Mouse (Mus musculus) liver, embryonic 12.5 days (tissue): ENCODE results near the gene Cacng1. TPM values are rescaled to one million over a fixed set of nuclear protein-coding genes. Genes with fewer than 3 reads are reported as not detected.

ENCODE experiments used
- ATAC-seq: fragments of 200-750 bp; cut with Nextera tagmentation; 2 replicates; pipeline ENCODE4 v1.8.0; 2017; ENCODE audit warnings: moderate number of reproducible peaks, mild to moderate bottlenecking, moderate library complexity
- H3K27ac ChIP-seq: fragments of 300-500 bp; sonication (generic); 2 replicates; pipeline ENCODE4 v1.5.1; 2016; ENCODE audit warnings: mild to moderate bottlenecking
- H3K27me3 ChIP-seq: fragments of 300-500 bp; sonication (generic); replicated peaks from 2 replicates; pipeline ENCODE4 v1.6.1; 2016; ENCODE audit warnings: mild to moderate bottlenecking, moderate library complexity
- H3K36me3 ChIP-seq: fragments of 300-500 bp; sonication (generic); 2 replicates; pipeline ENCODE4 v1.6.1; 2016; ENCODE audit warnings: mild to moderate bottlenecking, moderate library complexity
- H3K4me1 ChIP-seq: fragments of 300-500 bp; sonication (generic); 2 replicates; pipeline ENCODE4 v1.6.1; 2016
- H3K4me2 ChIP-seq: fragments of 300-500 bp; sonication (generic); 2 replicates; pipeline ENCODE4 v1.6.1; 2016; ENCODE audit warnings: mild to moderate bottlenecking, moderate library complexity
- H3K4me3 ChIP-seq: fragments of 300-500 bp; sonication (generic); 2 replicates; pipeline ENCODE4 v1.5.1; 2016; ENCODE audit warnings: mild to moderate bottlenecking, moderate library complexity
- H3K9ac ChIP-seq: fragments of 300-500 bp; sonication (generic); 2 replicates; pipeline ENCODE4 v1.6.1; 2016; ENCODE audit warnings: mild to moderate bottlenecking, moderate library complexity
- H3K9me3 ChIP-seq: fragments of 300-500 bp; sonication (generic); replicated peaks from 2 replicates; pipeline ENCODE4 v1.6.1; 2016; ENCODE audit warnings: mild to moderate bottlenecking, moderate library complexity
- WGBS: fragments of 180-500 bp; shearing (Covaris S2); methylation state at CpG from one replicate; pipeline ENCODE4 v1.1.7; 2016; ENCODE audit not compliant: insufficient replicate concordance; 5-methylcytosine and 5-hydroxymethylcytosine counted together
- polyA plus RNA-seq: library from polyadenylated mRNA; unstranded; fragments of >200 nt; fragmentation: Nextera tagmentation; extraction: Ambion mirVana; gene quantifications from 2 replicates; pipeline ENCODE4 v1.2.1, GENCODE M21; 2016

Cacng1 gene
- polyA plus RNA-seq = 0.14 TPM in 1 of 2 replicates, not detected in the other

DNA sequence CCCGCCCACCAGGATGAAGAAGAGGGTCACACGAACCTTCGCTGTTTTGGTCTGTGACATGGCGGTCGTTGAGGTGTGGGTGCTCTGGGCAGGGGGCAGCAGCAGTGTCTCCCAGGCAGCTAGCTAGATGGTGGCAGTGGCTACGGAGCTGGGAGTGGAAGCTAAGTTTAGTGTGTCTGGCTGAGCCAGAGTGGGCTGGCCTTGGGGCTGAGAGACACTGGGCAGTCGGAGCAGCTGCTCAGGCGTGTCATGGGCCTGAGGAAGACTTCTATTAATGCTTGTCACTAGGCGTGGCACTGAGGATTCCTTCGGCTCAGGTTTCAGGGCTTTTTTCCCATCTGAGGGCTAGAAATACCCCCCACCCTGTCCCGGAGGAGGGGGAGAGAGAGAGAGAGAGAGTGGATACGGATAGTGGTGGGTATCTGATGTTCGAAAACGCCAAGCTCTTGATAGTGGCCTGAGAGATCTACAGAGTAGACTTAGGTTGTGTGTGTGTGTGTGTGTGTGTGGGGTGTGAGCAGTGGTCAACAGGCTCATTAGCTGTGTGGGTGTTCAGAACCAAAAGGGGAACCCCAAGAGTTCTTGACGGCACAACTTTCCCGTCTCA, at the start of gene Cacng1:
Gene Cacng1 (minus strand): TSS at position 191 of the 607 bp plus-strand sequence.
- no peak for ATAC-seq
- Histone ChIP-seq H3K27me3 (0 out of 2 replicates have a peak, but pooled peaks cover 4% of the 10 kb centered on the region), H3K36me3 (no peaks in the 10 kb centered on the region), H3K27ac (no peak within 1 kb of the TSS), H3K4me1 (no peaks in the 10 kb centered on the region), H3K4me3 (no peak within 1 kb of the TSS), H3K9ac (no peak within 1 kb of the TSS), H3K9me3 (no peaks in the 10 kb centered on the region), H3K4me2 (no peak within 1 kb of the TSS)
- 72% methylated on average over 16 of the region's 16 CpGs for WGBS

GRCm38 (mm10) chr11:107762688-107763460, 46.6 kb upstream of the Cacng1 start:
- H3K4me2 ChIP-seq = no peak overlapping the region
- no peaks in the 10 kb centered on the region; the same call in 1 of the 2 replicates for H3K27me3 ChIP-seq
- no peaks in the 10 kb centered on the region for H3K9me3 ChIP-seq
- no peak overlapping the region for H3K4me3 ChIP-seq
- H3K27ac ChIP-seq = no peak overlapping the region
- no peak overlapping the region for H3K9ac ChIP-seq
- H3K36me3 ChIP-seq = no peaks in the 10 kb centered on the region
- 34% methylated on average over 8 of the region's 8 CpGs for WGBS
- no peak for ATAC-seq
- no peaks in the 10 kb centered on the region for H3K4me1 ChIP-seq

GRCm38 (mm10) chr11:107761790-107762500, 45.6 kb upstream of the Cacng1 start:
- no peak overlapping the region for H3K9ac ChIP-seq
- H3K36me3 ChIP-seq = no peaks in the 10 kb centered on the region
- 53% methylated on average over 10 of the region's 10 CpGs for WGBS
- no peak overlapping the region for H3K4me3 ChIP-seq
- no peak overlapping the region for H3K27ac ChIP-seq
- H3K4me1 ChIP-seq = no peaks in the 10 kb centered on the region
- ATAC-seq = no peak
- H3K9me3 ChIP-seq = no peaks in the 10 kb centered on the region
- H3K27me3 ChIP-seq = 0 out of 2 replicates have a peak, but pooled peaks cover 5% of the 10 kb centered on the region
- H3K4me2 ChIP-seq = no peak overlapping the region

DNA sequence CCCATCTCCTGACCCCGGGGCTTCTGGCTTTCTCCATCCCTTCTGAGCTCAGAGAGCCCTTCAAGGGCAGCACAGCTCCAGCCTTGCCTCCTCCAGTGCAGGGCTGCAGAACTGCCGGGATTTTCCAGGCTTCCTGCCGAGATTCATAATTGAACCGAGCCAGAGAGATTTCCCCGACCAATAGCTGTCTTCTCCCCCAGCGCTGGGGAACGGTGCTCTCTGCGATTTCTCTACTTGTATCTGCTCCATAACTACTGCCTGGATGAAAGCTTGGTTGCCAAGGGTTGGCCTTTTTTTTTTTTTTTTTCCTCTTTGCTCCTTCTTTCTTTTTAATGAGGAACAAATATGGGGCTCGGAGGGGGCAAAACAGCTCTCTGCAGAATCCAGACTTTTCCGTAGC, 43.7 kb upstream of the Cacng1 start:
- H3K4me3 ChIP-seq = no peak overlapping the region
- no peak overlapping the region for H3K9ac ChIP-seq
- 56% methylated on average over 10 of the region's 10 CpGs for WGBS
- no peaks in the 10 kb centered on the region for H3K36me3 ChIP-seq
- no peaks in the 10 kb centered on the region for H3K4me1 ChIP-seq
- no peak overlapping the region for H3K4me2 ChIP-seq
- H3K9me3 ChIP-seq = no peaks in the 10 kb centered on the region
- no peak for ATAC-seq
- H3K27me3 ChIP-seq = 0 out of 2 replicates have a peak, but pooled peaks cover 5% of the 10 kb centered on the region
- H3K27ac ChIP-seq = no peak overlapping the region

GRCm38 (mm10) chr11:107759516-107759915, 43.2 kb upstream of the Cacng1 start:
- Histone ChIP-seq H3K27ac (no peak overlapping the region), H3K4me2 (no peak overlapping the region), H3K4me3 (no peak overlapping the region), H3K27me3 (0 out of 2 replicates have a peak, but pooled peaks cover 5% of the 10 kb centered on the region), H3K9me3 (no peaks in the 10 kb centered on the region), H3K4me1 (no peaks in the 10 kb centered on the region), H3K36me3 (no peaks in the 10 kb centered on the region), H3K9ac (no peak overlapping the region)
- WGBS = 71% methylated on average over 9 of the region's 9 CpGs
- ATAC-seq = no peak

DNA sequence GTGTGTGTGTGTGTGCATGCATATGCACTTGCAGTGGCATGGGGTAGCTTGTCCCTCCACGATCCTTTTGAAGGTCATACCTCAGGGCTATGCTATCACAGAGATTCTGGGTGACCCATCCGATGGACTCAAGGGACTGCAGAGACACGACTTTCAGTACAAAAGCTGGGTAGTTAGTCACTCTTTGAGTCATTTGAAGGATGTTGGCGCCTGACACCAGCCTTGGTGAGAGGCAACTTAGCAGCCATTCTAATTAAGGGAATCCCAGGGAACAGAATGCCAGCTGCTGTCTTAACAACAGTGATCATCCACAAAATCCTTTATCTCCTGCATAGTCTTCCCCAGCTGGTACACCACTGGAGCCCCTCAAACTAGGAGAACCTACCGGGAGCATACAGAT, 32.8 kb upstream of the Cacng1 start:
- Histone ChIP-seq H3K27me3 (no peaks in the 10 kb centered on the region), H3K4me1 (no peaks in the 10 kb centered on the region), H3K36me3 (no peaks in the 10 kb centered on the region), H3K9me3 (no peaks in the 10 kb centered on the region), H3K4me3 (no peak overlapping the region), H3K9ac (no peak overlapping the region), H3K4me2 (no peak overlapping the region), H3K27ac (no peak overlapping the region)
- no peak for ATAC-seq
- WGBS = 66% methylated on average over 5 of the region's 5 CpGs

GRCm38 (mm10) chr11:107748243-107749035, 32.1 kb upstream of the Cacng1 start:
- no peak overlapping the region for H3K4me2 ChIP-seq
- no peaks in the 10 kb centered on the region for H3K4me1 ChIP-seq
- no peaks in the 10 kb centered on the region for H3K36me3 ChIP-seq
- no peak for ATAC-seq
- no peak overlapping the region for H3K4me3 ChIP-seq
- H3K9ac ChIP-seq = no peak overlapping the region
- no peaks in the 10 kb centered on the region for H3K27me3 ChIP-seq
- no peaks in the 10 kb centered on the region for H3K9me3 ChIP-seq
- H3K27ac ChIP-seq = no peak overlapping the region
- 73% methylated on average over 5 of the region's 5 CpGs for WGBS

GRCm38 (mm10) chr11:107743100-107743499, 26.8 kb upstream of the Cacng1 start:
- H3K9me3 ChIP-seq = no peaks in the 10 kb centered on the region
- WGBS = 46% methylated on average over 3 of the region's 3 CpGs

DNA sequence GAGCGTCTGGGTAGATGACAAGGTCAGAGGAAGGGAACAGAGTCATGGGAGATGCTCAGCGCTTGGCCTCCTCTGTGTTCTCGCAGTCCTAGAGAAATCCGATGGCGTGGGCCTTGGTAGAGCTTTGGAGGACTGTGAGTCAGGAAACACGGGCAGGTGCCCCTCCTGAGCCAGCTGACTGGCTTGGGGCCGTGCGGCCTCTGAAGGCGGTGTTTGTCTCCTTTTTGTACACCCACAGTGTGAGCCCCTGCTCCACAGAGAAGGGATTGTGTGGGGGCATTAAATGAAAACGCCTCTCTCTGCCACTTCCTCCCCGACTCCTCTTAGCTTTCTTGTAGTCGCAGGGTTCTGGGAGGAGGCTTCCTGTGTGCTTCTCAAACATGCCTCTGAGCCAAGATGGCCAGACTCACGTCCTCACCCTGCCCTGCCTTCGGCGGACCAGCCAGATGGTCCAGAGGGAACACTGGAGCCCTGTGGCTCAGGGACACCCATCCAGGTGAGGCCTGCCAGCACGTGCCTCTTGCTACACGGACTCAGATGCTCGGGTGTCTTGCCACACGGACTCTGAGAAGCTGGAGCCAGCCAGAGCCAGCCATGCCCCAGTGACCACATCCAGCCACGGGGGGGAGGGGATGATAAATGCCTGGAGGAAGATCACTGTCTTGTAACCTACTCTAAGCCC, 22.2 kb upstream of the Cacng1 start:
- WGBS = 65% methylated on average over 20 of the region's 20 CpGs
- Histone ChIP-seq H3K36me3 (no peaks in the 10 kb centered on the region), H3K4me2 (no peak overlapping the region), H3K4me3 (no peak overlapping the region), H3K9me3 (no peaks in the 10 kb centered on the region), H3K4me1 (no peaks in the 10 kb centered on the region), H3K27me3 (peaks cover 6% of the 10 kb centered on the region; the same call in 1 of the 2 replicates), H3K27ac (no peak overlapping the region), H3K9ac (no peak overlapping the region)
- ATAC-seq = no peak

More at GRCm38 (mm10) chr11:107743100-107743499, 26.8 kb upstream of the Cacng1 start:
- H3K9ac ChIP-seq = no peak overlapping the region
- no peak overlapping the region for H3K4me3 ChIP-seq
- no peaks in the 10 kb centered on the region for H3K36me3 ChIP-seq
- peaks cover 6% of the 10 kb centered on the region; the same call in 1 of the 2 replicates for H3K27me3 ChIP-seq
- no peaks in the 10 kb centered on the region for H3K4me1 ChIP-seq
- no peak overlapping the region for H3K27ac ChIP-seq
- H3K4me2 ChIP-seq = no peak overlapping the region
- ATAC-seq = no peak

DNA sequence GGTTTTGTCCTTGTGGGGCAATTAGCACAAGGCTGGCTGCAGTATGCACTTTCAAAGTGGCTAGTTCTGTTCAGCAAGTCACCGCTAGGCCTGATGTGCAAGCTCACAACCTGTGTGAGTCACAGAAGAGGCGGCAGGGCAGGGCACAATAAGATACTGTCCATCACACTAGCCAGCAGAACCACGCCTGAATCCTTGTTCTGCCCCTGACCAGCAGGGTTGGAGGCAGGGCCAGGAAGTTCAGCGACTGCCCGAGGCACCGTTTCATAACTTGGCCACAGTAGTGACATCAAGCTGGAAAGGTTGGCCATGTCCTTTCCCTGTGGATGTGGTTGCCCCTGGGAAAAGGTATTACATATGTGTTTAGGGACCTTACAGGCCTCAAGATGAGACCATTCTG, 21.6 kb upstream of the Cacng1 start:
- Histone ChIP-seq H3K4me1 (no peaks in the 10 kb centered on the region), H3K36me3 (no peaks in the 10 kb centered on the region), H3K9ac (no peak overlapping the region), H3K4me3 (no peak overlapping the region), H3K27me3 (peaks cover 6% of the 10 kb centered on the region; the same call in 1 of the 2 replicates), H3K27ac (no peak overlapping the region), H3K4me2 (no peak overlapping the region), H3K9me3 (no peaks in the 10 kb centered on the region)
- 67% methylated on average over 6 of the region's 6 CpGs for WGBS
- no peak for ATAC-seq

DNA sequence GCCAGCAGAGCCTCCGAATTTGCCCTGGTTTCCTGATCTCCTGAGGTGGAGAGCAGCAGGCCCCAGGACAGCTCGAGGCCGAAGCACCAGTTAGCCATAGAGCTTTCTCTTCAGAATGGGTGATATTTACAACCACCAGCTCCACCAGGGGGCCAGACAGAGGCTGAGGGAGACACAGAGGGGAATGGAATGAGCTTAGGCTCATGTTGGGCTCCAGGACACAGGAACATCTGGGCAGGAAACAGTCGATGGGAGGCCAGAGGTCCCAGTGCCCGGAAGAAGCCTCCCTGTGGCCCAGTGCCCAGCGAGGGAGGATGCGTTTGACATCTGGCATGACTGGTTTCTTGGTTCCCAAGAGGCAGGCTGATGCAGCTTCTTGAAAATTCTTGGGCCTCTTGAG, 17.8 kb upstream of the Cacng1 start:
- 51% methylated on average over 7 of the region's 7 CpGs for WGBS
- no peaks in the 10 kb centered on the region for H3K9me3 ChIP-seq
- ATAC-seq = no peak
- no peak overlapping the region for H3K9ac ChIP-seq
- no peak overlapping the region for H3K27ac ChIP-seq
- no peak overlapping the region for H3K4me2 ChIP-seq
- H3K36me3 ChIP-seq = no peaks in the 10 kb centered on the region
- H3K27me3 ChIP-seq = no peaks in the 10 kb centered on the region
- H3K4me1 ChIP-seq = no peaks in the 10 kb centered on the region
- no peak overlapping the region for H3K4me3 ChIP-seq
